Mouse (Mus musculus) testis, adult 2 months (tissue): ENCODE data around the gene Gm20538. TPM values are rescaled to one million over a fixed set of nuclear protein-coding genes. Genes with fewer than 3 reads are reported as not detected.

Source experiments
- H3K27ac ChIP-seq: fragments of 200-500 bp; 2 replicates; pipeline ENCODE4 v1.5.1; 2012; ENCODE audit warnings: low read depth, low read length; ENCODE audit not compliant: control insufficient read depth, insufficient read depth
- H3K27me3 ChIP-seq: fragments of 200-500 bp; 2 replicates; pipeline ENCODE4 v1.6.1; 2012; ENCODE audit warnings: mild to moderate bottlenecking, low read length, moderate library complexity; ENCODE audit not compliant: control insufficient read depth, insufficient read depth
- H3K36me3 ChIP-seq: fragments of 200-500 bp; 2 replicates; pipeline ENCODE4 v1.6.1; 2012; ENCODE audit warnings: mild to moderate bottlenecking, low read length; ENCODE audit not compliant: control insufficient read depth, insufficient read depth
- H3K4me1 ChIP-seq: fragments of 200-500 bp; 2 replicates; pipeline ENCODE4 v1.6.1; 2012; ENCODE audit warnings: low read length; ENCODE audit not compliant: control insufficient read depth, insufficient read depth
- H3K4me3 ChIP-seq: fragments of 200-500 bp; 2 replicates; pipeline ENCODE4 v1.5.1; 2012; ENCODE audit warnings: low read depth, mild to moderate bottlenecking, low read length, moderate library complexity, mixed read lengths; ENCODE audit not compliant: control insufficient read depth
- CTCF ChIP-seq: fragments of 200-500 bp; IDR thresholded peaks from 2 replicates; pipeline ENCODE4 v1.5.1; 2012; ENCODE audit warnings: low read depth, mild to moderate bottlenecking, inconsistent platforms, low read length, moderate library complexity; ENCODE audit not compliant: control insufficient read depth, insufficient read depth, insufficient replicate concordance
- POLR2A ChIP-seq: fragments of 200-500 bp; IDR thresholded peaks from 2 replicates; pipeline ENCODE4 v1.6.1; 2012; ENCODE audit warnings: low read depth, mild to moderate bottlenecking, inconsistent platforms, low read length, moderate library complexity; ENCODE audit not compliant: control insufficient read depth
- polyA plus RNA-seq: library from polyadenylated mRNA; depleted of rRNA; stranded (reverse); fragments of >200 nt; gene quantifications from 2 replicates; pipeline ENCODE4 v1.2.3, GENCODE M21; 2012; rRNA removed

Gene Gm20538
- polyA plus RNA-seq, 1 experiment, result not detected

DNA sequence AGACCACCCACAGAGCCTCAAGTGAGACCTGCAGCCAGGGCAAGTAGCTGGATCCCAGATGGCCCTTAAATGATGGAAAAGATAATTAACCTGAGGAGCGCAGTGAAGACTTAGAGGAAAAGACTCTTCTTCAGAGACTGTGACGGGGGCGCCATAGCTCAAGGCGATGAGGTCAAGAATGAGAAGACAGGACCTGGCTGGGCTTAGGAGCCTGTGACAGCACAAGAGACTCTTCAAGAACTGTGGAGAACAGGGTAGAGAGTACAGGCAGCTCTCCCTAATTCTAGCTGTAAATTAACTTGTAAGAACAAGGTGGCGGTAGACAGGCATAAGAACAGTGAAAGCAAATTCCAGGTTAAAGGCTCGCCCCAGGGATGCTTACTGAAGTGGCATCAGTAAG, 50.7 kb downstream of the Gm20538 start:
- Histone ChIP-seq H3K36me3 (no peaks in the 10 kb centered on the region), H3K4me3 (no peak overlapping the region), H3K27me3 (no peaks in the 10 kb centered on the region), H3K27ac (no peak overlapping the region), H3K4me1 (no peaks in the 10 kb centered on the region)
- TF ChIP-seq CTCF (no peak), POLR2A (no peak)

- Histone ChIP-seq H3K36me3 (no peaks in the 10 kb centered on the region), H3K27me3 (no peaks in the 10 kb centered on the region), H3K27ac (no peak overlapping the region), H3K4me1 (no peaks in the 10 kb centered on the region), H3K4me3 (no peak overlapping the region)
- TF ChIP-seq CTCF (no peak), POLR2A (no peak)
These were observed 52.4 kb downstream of the Gm20538 start for GRCm38 (mm10) chr19:44500240-44500639.

DNA sequence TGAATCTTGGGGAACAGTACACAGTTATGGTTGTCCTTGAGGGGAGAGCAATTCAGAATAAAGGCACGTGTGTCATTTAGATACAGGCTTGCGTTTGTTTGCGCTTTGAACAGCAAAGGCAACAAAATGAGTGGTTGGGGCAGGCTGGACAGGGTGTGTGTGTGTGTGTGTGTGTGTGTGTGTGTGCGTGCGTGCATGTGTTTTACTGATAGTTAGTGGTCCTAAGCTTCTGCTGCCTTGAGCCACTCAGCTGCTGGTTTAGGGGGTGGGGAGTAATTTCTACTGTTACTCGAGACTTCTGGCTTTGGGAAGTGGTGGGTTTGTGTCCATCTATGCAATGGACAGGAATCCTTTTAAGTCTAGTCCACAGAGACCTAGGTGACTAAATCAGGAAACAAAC, 53.7 kb downstream of the Gm20538 start:
- Histone ChIP-seq H3K36me3 (no peaks in the 10 kb centered on the region), H3K27me3 (no peaks in the 10 kb centered on the region), H3K4me3 (no peak overlapping the region), H3K4me1 (no peaks in the 10 kb centered on the region), H3K27ac (no peak overlapping the region)
- TF ChIP-seq POLR2A (no peak), CTCF (no peak)

DNA sequence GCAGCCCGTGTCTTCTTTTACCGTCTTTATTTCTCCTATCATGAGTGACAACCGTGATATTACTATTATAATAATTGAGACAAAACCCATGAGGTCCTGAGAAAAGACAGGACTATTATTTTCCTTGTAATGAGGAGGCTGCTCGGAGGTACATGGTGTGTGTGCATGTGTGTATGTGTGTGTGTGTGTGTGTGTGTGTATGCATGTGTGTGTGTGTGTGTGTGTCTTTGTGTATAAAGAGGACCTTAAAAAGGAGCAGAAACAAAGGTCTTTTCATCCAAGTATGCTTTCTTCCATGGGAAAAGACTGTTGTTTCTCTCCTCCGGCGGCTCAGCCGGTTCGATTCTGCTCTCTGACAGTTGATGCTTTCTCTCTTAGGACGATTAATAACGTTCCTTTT, 55.7 kb downstream of the Gm20538 start:
- Histone ChIP-seq H3K4me3 (no peak overlapping the region), H3K27me3 (no peaks in the 10 kb centered on the region), H3K36me3 (no peaks in the 10 kb centered on the region), H3K27ac (no peak overlapping the region), H3K4me1 (no peaks in the 10 kb centered on the region)
- TF ChIP-seq CTCF, result no peak
- no peak for TF ChIP-seq POLR2A

DNA sequence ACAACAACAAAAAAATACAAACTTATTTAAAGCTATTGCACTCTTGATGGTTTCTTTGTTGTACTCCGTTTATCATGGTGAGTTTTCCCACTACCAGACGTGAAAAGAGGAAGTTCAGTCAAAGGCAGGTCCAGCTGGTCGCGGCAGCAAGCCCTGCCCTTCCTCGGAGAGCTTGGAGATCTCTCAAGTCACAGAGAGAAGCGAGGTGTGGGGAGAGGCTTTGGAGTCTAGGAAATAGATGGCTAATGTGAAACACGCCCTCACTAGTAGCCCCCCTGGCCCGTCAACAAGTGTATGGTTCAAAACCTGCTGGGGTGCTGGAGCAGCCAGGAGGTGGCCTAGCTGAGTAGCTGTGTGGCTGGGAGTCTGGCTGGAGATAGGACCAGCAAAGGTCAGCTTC, 56.1 kb downstream of the Gm20538 start:
- H3K27me3 ChIP-seq, result no peaks in the 10 kb centered on the region
- TF ChIP-seq POLR2A, result no peak
- no peak for TF ChIP-seq CTCF
- no peaks in the 10 kb centered on the region for H3K4me1 ChIP-seq
- no peak overlapping the region for H3K4me3 ChIP-seq
- H3K27ac ChIP-seq, result no peak overlapping the region
- H3K36me3 ChIP-seq, result no peaks in the 10 kb centered on the region

Other genes with a start within 250 kb of the Gm20538 start
- 0.22 and 0.37 TPM in 2 replicates for gene Scd4, start 219.7 kb downstream of the Gm20538 start, polyA plus RNA-seq
- gene Scd1, start 145.0 kb downstream of the Gm20538 start, polyA plus RNA-seq, result 14.6 and 32.0 TPM in 2 replicates
- 0.30 and 0.58 TPM in 2 replicates for gene Wnt8b, start 59.4 kb downstream of the Gm20538 start, polyA plus RNA-seq
- 3.2 and 3.3 TPM in 2 replicates for gene Sec31b, start 7.0 kb downstream of the Gm20538 start, polyA plus RNA-seq
- 614 and 616 TPM in 2 replicates for gene Ndufb8, start 2.6 kb upstream of the Gm20538 start, polyA plus RNA-seq
- 17.0 and 19.2 TPM in 2 replicates for gene Hif1an, start 10.0 kb upstream of the Gm20538 start, polyA plus RNA-seq
- gene Pax2, start 203.2 kb upstream of the Gm20538 start, polyA plus RNA-seq, result 2.7 and 5.4 TPM in 2 replicates